Mouse (Mus musculus): ENCODE results near the gene Idua. TPM values are rescaled to one million over a fixed set of nuclear protein-coding genes. Genes with fewer than 3 reads are reported as not detected.

Idua gene
- polyA plus RNA-seq, 2 experiments from 2014 or later = 22.1 to 56.4 TPM

- ATAC-seq = no peak
These were observed 31.0 kb downstream of the Idua start for GRCm38 (mm10) chr5:108691152-108691551.

GRCm38 (mm10) chr5:108692271-108692670, 32.1 kb downstream of the Idua start, which contains the start of gene Fgfrl1:
Gene Fgfrl1, plus strand, starts transcription at chr5:108692382.
- peak; percentile 56 for ATAC-seq

GRCm38 (mm10) chr5:108693872-108694288, 33.7 kb downstream of the Idua start:
- ATAC-seq = peak; percentile 91

GRCm38 (mm10) chr5:108694352-108695261, 34.5 kb downstream of the Idua start:
- ATAC-seq = no peak

GRCm38 (mm10) chr5:108695861-108696260, 35.7 kb downstream of the Idua start:
- no peak for ATAC-seq

- ATAC-seq = no peak
These were observed 36.4 kb downstream of the Idua start for GRCm38 (mm10) chr5:108696542-108696941.

GRCm38 (mm10) chr5:108697341-108697753, 37.2 kb downstream of the Idua start:
- no peak for ATAC-seq

GRCm38 (mm10) chr5:108700346-108700745, 40.2 kb downstream of the Idua start:
- no peak for ATAC-seq

- ATAC-seq = no peak
These were observed 41.4 kb downstream of the Idua start for GRCm38 (mm10) chr5:108701341-108702021.

- ATAC-seq = no peak
These were observed 43.9 kb downstream of the Idua start for GRCm38 (mm10) chr5:108703754-108704626.

GRCm38 (mm10) chr5:108707758-108708157, 47.6 kb downstream of the Idua start:
- no peak for ATAC-seq

GRCm38 (mm10) chr5:108708419-108708818, 48.3 kb downstream of the Idua start:
- ATAC-seq = no peak

- ATAC-seq = no peak
These were observed 49.0 kb downstream of the Idua start for GRCm38 (mm10) chr5:108708981-108709731.

- no peak for ATAC-seq
These were observed 51.8 kb downstream of the Idua start for GRCm38 (mm10) chr5:108711968-108712367.

- no peak for ATAC-seq
These were observed 53.0 kb downstream of the Idua start for GRCm38 (mm10) chr5:108713096-108713495.

GRCm38 (mm10) chr5:108713691-108714090, 53.6 kb downstream of the Idua start:
- no peak for ATAC-seq

GRCm38 (mm10) chr5:108714149-108714548, 54.0 kb downstream of the Idua start:
- no peak for ATAC-seq

- no peak for ATAC-seq
These were observed 55.8 kb downstream of the Idua start for GRCm38 (mm10) chr5:108715974-108716373.

GRCm38 (mm10) chr5:108718051-108718450, 57.9 kb downstream of the Idua start:
- no peak for ATAC-seq

GRCm38 (mm10) chr5:108719761-108720160, 59.6 kb downstream of the Idua start:
- no peak for ATAC-seq

- no peak for ATAC-seq
These were observed 63.9 kb downstream of the Idua start for GRCm38 (mm10) chr5:108724006-108724405.

Data from CD4-positive, CD25-positive, alpha-beta regulatory T cell, adult 4 months (primary cell).